Mouse (Mus musculus) CH12.LX (cell line): Measurements from ENCODE around the gene Pi16. TPM values are rescaled to one million over a fixed set of nuclear protein-coding genes. Genes with fewer than 3 reads are reported as not detected.

Source experiments
- DNase-seq: peaks from one replicate; pipeline ENCODE4 v3.0.0-alpha.2; 2013; ENCODE audit errors: extremely low read depth
- H3K27ac ChIP-seq: 2 replicates; pipeline ENCODE4 v1.5.1; 2012; ENCODE audit warnings: low read depth, mild to moderate bottlenecking, control low read depth, moderate library complexity; ENCODE audit not compliant: insufficient read depth
- H3K27me3 ChIP-seq: replicated peaks from 2 replicates; pipeline ENCODE3; 2012; ENCODE audit warnings: inconsistent platforms
- H3K36me3 ChIP-seq, 2 experiments: replicated peaks in 1 of 2; 2 replicates each; pipeline versions ENCODE3 to v1.6.1; 2012; ENCODE audit warnings: inconsistent platforms in 1 of 2, low read length in 1 of 2, mild to moderate bottlenecking in 1 of 2, mixed read lengths in 1 of 2, moderate library complexity in 1 of 2; ENCODE audit not compliant: control insufficient read depth in 1 of 2, insufficient read depth in 1 of 2
- H3K4me1 ChIP-seq, 2 experiments: 2 replicates each; pipeline ENCODE4 v1.6.1; 2012; ENCODE audit warnings: inconsistent platforms in 1 of 2, moderate library complexity in 1 of 2; ENCODE audit not compliant: insufficient read depth in 2 of 2, control insufficient read depth in 1 of 2
- H3K4me2 ChIP-seq: 2 replicates; pipeline ENCODE4 v1.6.1; 2012; ENCODE audit warnings: low read depth, mild to moderate bottlenecking, control low read depth; ENCODE audit not compliant: poor library complexity, insufficient read depth, severe bottlenecking
- H3K4me3 ChIP-seq, 3 experiments: fragments of 150-350 bp in 1 of 3; sonication (generic) in 1 of 3; replicated peaks in 1 of 3; 2 replicates each; pipeline versions ENCODE3 to v1.5.1; 2011 to 2012; ENCODE audit warnings: low read depth in 2 of 3, low read length in 2 of 3, mild to moderate bottlenecking in 2 of 3, moderate library complexity in 2 of 3, control low read depth in 1 of 3, improper control_type of control experiment in 1 of 3, inconsistent platforms in 1 of 3, mixed read lengths in 1 of 3; ENCODE audit not compliant: poor library complexity in 1 of 3
- H3K79me2 ChIP-seq: replicated peaks from 2 replicates; pipeline ENCODE4 v1.6.1; 2012; ENCODE audit warnings: mild to moderate bottlenecking, moderate library complexity; ENCODE audit not compliant: control insufficient read depth, poor library complexity, insufficient read depth, severe bottlenecking; ENCODE audit errors: extremely low read depth
- H3K9ac ChIP-seq: 2 replicates; pipeline ENCODE4 v1.6.1; 2012; ENCODE audit warnings: low read depth, mild to moderate bottlenecking, control low read depth, moderate library complexity; ENCODE audit not compliant: insufficient read depth
- H3K9me3 ChIP-seq: replicated peaks from 2 replicates; pipeline ENCODE3; 2012; ENCODE audit warnings: low read length, inconsistent platforms, mixed read lengths
- E2F4 ChIP-seq: IDR thresholded peaks from 2 replicates; pipeline ENCODE4 v1.6.1; 2011; ENCODE audit warnings: low read depth, low read length, improper control_type of control experiment; ENCODE audit not compliant: insufficient replicate concordance
- EP300 ChIP-seq: IDR thresholded peaks from 2 replicates; pipeline ENCODE4 v1.6.1; 2011; ENCODE audit warnings: low read length, improper control_type of control experiment
- GABPA ChIP-seq: IDR thresholded peaks from 2 replicates; pipeline ENCODE4 v1.6.1; 2012; ENCODE audit warnings: low read depth, low read length, improper control_type of control experiment, inconsistent platforms; ENCODE audit not compliant: insufficient replicate concordance
- HCFC1 ChIP-seq: IDR thresholded peaks from 2 replicates; pipeline ENCODE4 v1.6.1; 2012; ENCODE audit warnings: low read depth, mild to moderate bottlenecking, inconsistent platforms, low read length, improper control_type of control experiment
- IRF4 ChIP-seq: IDR thresholded peaks from 2 replicates; pipeline ENCODE4 v1.6.1; 2014; ENCODE audit warnings: low read depth, mild to moderate bottlenecking, inconsistent platforms, low read length, improper control_type of control experiment
- JUN ChIP-seq: IDR thresholded peaks from 2 replicates; pipeline ENCODE4 v1.6.1; 2011; ENCODE audit warnings: low read depth, mild to moderate bottlenecking, low read length, improper control_type of control experiment, moderate library complexity; ENCODE audit not compliant: insufficient read depth
- JUND ChIP-seq: conservative IDR thresholded peaks from 2 replicates; pipeline ENCODE4 v1.6.1; 2011; ENCODE audit warnings: low read depth, low read length, improper control_type of control experiment
- KAT2A ChIP-seq: IDR thresholded peaks from 2 replicates; pipeline ENCODE4 v1.6.1; 2012; ENCODE audit warnings: low read length, improper control_type of control experiment, inconsistent platforms; ENCODE audit not compliant: insufficient replicate concordance
- MAFK ChIP-seq: IDR thresholded peaks from 2 replicates; pipeline ENCODE4 v1.6.1; 2011; ENCODE audit warnings: low read length, improper control_type of control experiment; ENCODE audit not compliant: insufficient replicate concordance
- MXI1 ChIP-seq: IDR thresholded peaks from 2 replicates; pipeline ENCODE4 v1.6.1; 2011; ENCODE audit warnings: mild to moderate bottlenecking, low read depth, low read length, improper control_type of control experiment
- NRF1 ChIP-seq: IDR thresholded peaks from 2 replicates; pipeline ENCODE4 v1.6.1; 2014; ENCODE audit warnings: low read depth, mild to moderate bottlenecking, inconsistent platforms, low read length, improper control_type of control experiment, moderate library complexity
- PAX5 ChIP-seq: IDR thresholded peaks from 2 replicates; pipeline ENCODE4 v1.6.1; 2012; ENCODE audit warnings: low read length, inconsistent platforms, mixed read lengths
- POLR2AphosphoS2 ChIP-seq: IDR thresholded peaks from 2 replicates; pipeline ENCODE4 v1.6.1; 2011; ENCODE audit warnings: low read depth, low read length, improper control_type of control experiment
- RAD21 ChIP-seq: IDR thresholded peaks from 2 replicates; pipeline ENCODE4 v1.6.1; 2011; ENCODE audit warnings: low read depth, mild to moderate bottlenecking, low read length, improper control_type of control experiment, moderate library complexity
- RCOR1 ChIP-seq: conservative IDR thresholded peaks from 2 replicates; pipeline ENCODE4 v1.6.1; 2012; ENCODE audit warnings: low read depth, mild to moderate bottlenecking, inconsistent platforms, low read length, improper control_type of control experiment
- SIN3A ChIP-seq: IDR thresholded peaks from 2 replicates; pipeline ENCODE4 v1.6.1; 2012; ENCODE audit warnings: low read length, improper control_type of control experiment, inconsistent platforms
- SMC3 ChIP-seq: IDR thresholded peaks from 2 replicates; pipeline ENCODE4 v1.6.1; 2011; ENCODE audit warnings: low read depth, low read length, improper control_type of control experiment
- UBTF ChIP-seq: IDR thresholded peaks from 2 replicates; pipeline ENCODE4 v1.6.1; 2012; ENCODE audit warnings: low read depth, mild to moderate bottlenecking, inconsistent platforms, low read length, improper control_type of control experiment, moderate library complexity
- USF1 ChIP-seq: IDR thresholded peaks from 2 replicates; pipeline ENCODE4 v1.6.1; 2014; ENCODE audit warnings: low read depth, mild to moderate bottlenecking, inconsistent platforms, low read length, improper control_type of control experiment
- USF2 ChIP-seq: conservative IDR thresholded peaks from 2 replicates; pipeline ENCODE4 v1.6.1; 2011; ENCODE audit warnings: low read depth, low read length, improper control_type of control experiment
- ZKSCAN1 ChIP-seq: IDR thresholded peaks from 2 replicates; pipeline ENCODE4 v1.6.1; 2012; ENCODE audit warnings: low read depth, inconsistent platforms, low read length, improper control_type of control experiment, borderline replicate concordance
- ZMIZ1 ChIP-seq: IDR thresholded peaks from 2 replicates; pipeline ENCODE4 v1.6.1; 2012; ENCODE audit warnings: low read depth, mild to moderate bottlenecking, inconsistent platforms, low read length, improper control_type of control experiment
- dilution Hi-C: fragments of 300-500 bp; cut with MboI; formaldehyde crosslinking; loops from 2 replicates; pipeline ENCODE4 v1.14.3; 2020; ENCODE audit warnings: low sequenced_read_pairs; ENCODE audit not compliant: extremely low pct_unique_long_range_greater_than_20kb, extremely low pct_ligation_motif_present
- in situ Hi-C: fragments of 300-500 bp; cut with MboI; formaldehyde crosslinking; loops from 3 replicates; pipeline ENCODE4 v1.14.3; 2019; ENCODE audit warnings: low sequenced_read_pairs, low pct_ligation_motif_present, low pct_unique_long_range_greater_than_20kb, mixed read lengths
- polyA plus RNA-seq: library from polyadenylated mRNA; unstranded; fragments of >175 nt; gene quantifications from 2 replicates; pipeline ENCODE4 v1.2.1, GENCODE M21; 2012; ENCODE audit warnings: low read depth; ENCODE audit not compliant: insufficient read length
- total RNA-seq, 2 experiments: library from RNA; depleted of rRNA; stranded (reverse); fragments of 300-350 nt in 1 of 2; fragments of >200 nt in 1 of 2; gene quantifications; 2 replicates each; pipeline ENCODE4 v1.2.3; 2012 to 2014

Gene Pi16
- total and polyA plus RNA-seq, 3 experiments: 0.13 TPM; not detected in 2

GRCm38 (mm10) chr17:29330221-29330620 is 12.7 kb downstream of the Pi16 start:
- peaks cover 44 to 53% of the 10 kb centered on the region in 2 experiments for H3K36me3 ChIP-seq
- H3K4me1 ChIP-seq: peaks cover 0 to 14% of the 10 kb centered on the region in 2 experiments; a peak in 2 of 4 replicates
- no peak overlapping the region for H3K4me2 ChIP-seq
- dilution Hi-C loops: no loop called here
- no peaks in the 10 kb centered on the region for H3K9me3 ChIP-seq
- in situ Hi-C loops: no loop called here
- no peak overlapping the region for H3K9ac ChIP-seq
- no peak for TF ChIP-seq IRF4
- no peak for TF ChIP-seq UBTF
- no peak for DNase-seq
- no peak overlapping the region for H3K4me3 ChIP-seq
- H3K79me2 ChIP-seq: no peaks in the 10 kb centered on the region
- no peak overlapping the region for H3K27ac ChIP-seq
- H3K27me3 ChIP-seq: no peaks in the 10 kb centered on the region

GRCm38 (mm10) chr17:29330671-29331410 is 13.4 kb downstream of the Pi16 start:
- H3K4me3 ChIP-seq: no peak overlapping the region
- peaks cover 48 to 59% of the 10 kb centered on the region in 2 experiments for H3K36me3 ChIP-seq
- no peaks in the 10 kb centered on the region for H3K27me3 ChIP-seq
- in situ Hi-C loops: no loop called here
- dilution Hi-C loops: no loop called here
- no peak for TF ChIP-seq SMC3
- no peak for TF ChIP-seq NRF1
- TF ChIP-seq ZKSCAN1: no peak
- TF ChIP-seq MAFK: no peak
- no peak for TF ChIP-seq EP300
- TF ChIP-seq HCFC1: no peak
- TF ChIP-seq JUN: no peak
- no peak overlapping the region for H3K4me2 ChIP-seq
- no peak for DNase-seq
- H3K27ac ChIP-seq: no peak overlapping the region
- no peaks in the 10 kb centered on the region for H3K79me2 ChIP-seq
- peaks cover 0 to 10% of the 10 kb centered on the region in 2 experiments; a peak in 2 of 4 replicates for H3K4me1 ChIP-seq
- H3K9me3 ChIP-seq: no peaks in the 10 kb centered on the region
- H3K9ac ChIP-seq: no peak overlapping the region

- dilution Hi-C loops: no loop called here
- H3K36me3 ChIP-seq: peaks cover 62 to 73% of the 10 kb centered on the region in 2 experiments
Observed at GRCm38 (mm10) chr17:29332186-29332685, 14.8 kb downstream of the Pi16 start.

More at GRCm38 (mm10) chr17:29332186-29332685, 14.8 kb downstream of the Pi16 start:
- Histone ChIP-seq H3K4me1 (peaks cover 0 to 6% of the 10 kb centered on the region in 2 experiments; a peak in 2 of 4 replicates), H3K9ac (no peak overlapping the region), H3K79me2 (no peaks in the 10 kb centered on the region), H3K4me2 (no peak overlapping the region), H3K27me3 (no peaks in the 10 kb centered on the region), H3K27ac (no peak overlapping the region), H3K4me3 (no peak overlapping the region), H3K9me3 (no peaks in the 10 kb centered on the region)
- in situ Hi-C loops: no loop called here
- no peak for TF ChIP-seq NRF1
- no peak for TF ChIP-seq JUND
- no peak for TF ChIP-seq RCOR1
- no peak for TF ChIP-seq E2F4
- no peak for TF ChIP-seq MXI1
- TF ChIP-seq IRF4: no peak
- TF ChIP-seq RAD21: no peak
- TF ChIP-seq SIN3A: no peak
- TF ChIP-seq USF1: no peak
- TF ChIP-seq PAX5: no peak
- no peak for TF ChIP-seq ZMIZ1
- no peak for TF ChIP-seq USF2
- TF ChIP-seq SMC3: no peak
- no peak for TF ChIP-seq ZKSCAN1
- TF ChIP-seq GABPA: no peak
- TF ChIP-seq POLR2AphosphoS2: no peak
- no peak for TF ChIP-seq MAFK
- no peak for TF ChIP-seq KAT2A
- DNase-seq: no peak
